Mouse (Mus musculus) heart, embryonic 11.5 days (tissue): ENCODE measurements at regions not wholly inside any gene's neighbourhood (a gene's known extent, or its start where the extent isn't known, plus 50 kb on each side); places are given as distances from the start of the nearest gene placed in this dataset.

Experiments
- ATAC-seq: fragments of 200-750 bp; cut with Nextera tagmentation; replicated peaks from 2 replicates; pipeline ENCODE4 v1.8.0; 2017; ENCODE audit warnings: moderate library complexity; ENCODE audit not compliant: insufficient number of reproducible peaks, low FRiP score, low TSS enrichment
- H3K27ac ChIP-seq: fragments of 300-500 bp; sonication (generic); 2 replicates; pipeline ENCODE4 v1.5.1; 2014; ENCODE audit warnings: mild to moderate bottlenecking, low read depth, low read length
- H3K27me3 ChIP-seq: fragments of 300-500 bp; sonication (generic); 2 replicates; pipeline ENCODE4 v1.6.1; 2014; ENCODE audit warnings: mild to moderate bottlenecking, low read length, mixed read lengths; ENCODE audit not compliant: control insufficient read depth, insufficient read depth
- H3K36me3 ChIP-seq: fragments of 300-500 bp; sonication (generic); 2 replicates; pipeline ENCODE4 v1.6.1; 2014; ENCODE audit warnings: mild to moderate bottlenecking, low read length, moderate library complexity, mixed read lengths; ENCODE audit not compliant: control insufficient read depth, insufficient read depth
- H3K4me1 ChIP-seq: fragments of 300-500 bp; sonication (generic); 2 replicates; pipeline ENCODE4 v1.6.1; 2014; ENCODE audit warnings: low read length; ENCODE audit not compliant: control insufficient read depth, insufficient read depth
- H3K4me2 ChIP-seq: fragments of 300-500 bp; sonication (generic); 2 replicates; pipeline ENCODE4 v1.6.1; 2014; ENCODE audit warnings: mild to moderate bottlenecking, moderate library complexity
- H3K4me3 ChIP-seq: fragments of 300-500 bp; sonication (generic); 2 replicates; pipeline ENCODE4 v1.5.1; 2014; ENCODE audit warnings: low read depth, low read length
- H3K9ac ChIP-seq: fragments of 300-500 bp; sonication (generic); 2 replicates; pipeline ENCODE4 v1.6.1; 2014; ENCODE audit warnings: mild to moderate bottlenecking, low read depth, low read length, moderate library complexity
- H3K9me3 ChIP-seq: fragments of 300-500 bp; sonication (generic); replicated peaks from 2 replicates; pipeline ENCODE4 v1.6.1; 2016; ENCODE audit warnings: low read length; ENCODE audit not compliant: control insufficient read depth
- WGBS: fragments of 180-500 bp; shearing (Covaris S2); extraction: QIAGEN DNeasy Blood & Tissue Kit; methylation state at CpG from one replicate; pipeline ENCODE4 v1.1.7; 2014; ENCODE audit not compliant: insufficient replicate concordance; 5-methylcytosine and 5-hydroxymethylcytosine counted together

GRCm38 (mm10) chr17:67544410-67544809, 88.1 kb downstream of the Lrrc30 start:
- no peak overlapping the region for H3K4me3 ChIP-seq
- H3K9ac ChIP-seq, result no peak overlapping the region
- WGBS, result 78% methylated on average over 7 of the region's 7 CpGs
- no peaks in the 10 kb centered on the region for H3K36me3 ChIP-seq
- H3K27me3 ChIP-seq, result no peaks in the 10 kb centered on the region
- no peak for ATAC-seq
- H3K4me1 ChIP-seq, result no peaks in the 10 kb centered on the region
- no peak overlapping the region for H3K27ac ChIP-seq
- no peaks in the 10 kb centered on the region for H3K9me3 ChIP-seq
- H3K4me2 ChIP-seq, result no peak overlapping the region

- H3K27me3 ChIP-seq, result no peaks in the 10 kb centered on the region
- H3K4me2 ChIP-seq, result no peak overlapping the region
- H3K9ac ChIP-seq, result no peak overlapping the region
- no peaks in the 10 kb centered on the region for H3K4me1 ChIP-seq
- no peaks in the 10 kb centered on the region for H3K36me3 ChIP-seq
- no peak overlapping the region for H3K4me3 ChIP-seq
- H3K27ac ChIP-seq, result no peak overlapping the region
- no peaks in the 10 kb centered on the region for H3K9me3 ChIP-seq
- ATAC-seq, result no peak
Measured at GRCm38 (mm10) chr17:67532331-67532730, 100.2 kb downstream of the Lrrc30 start.

- 65% methylated on average over 8 of the region's 8 CpGs for WGBS
- no peak overlapping the region for H3K4me3 ChIP-seq
- H3K4me1 ChIP-seq, result no peaks in the 10 kb centered on the region
- ATAC-seq, result no peak
- no peaks in the 10 kb centered on the region for H3K9me3 ChIP-seq
- no peak overlapping the region for H3K9ac ChIP-seq
- H3K36me3 ChIP-seq, result no peaks in the 10 kb centered on the region
- no peak overlapping the region for H3K27ac ChIP-seq
- H3K27me3 ChIP-seq, result no peaks in the 10 kb centered on the region
- H3K4me2 ChIP-seq, result no peak overlapping the region
Measured at GRCm38 (mm10) chr17:67520848-67521411, 111.6 kb downstream of the Lrrc30 start.

- Histone ChIP-seq H3K27me3 (no peaks in the 10 kb centered on the region), H3K9ac (no peak overlapping the region), H3K27ac (no peak overlapping the region; the same call in 1 of the 2 replicates), H3K9me3 (no peaks in the 10 kb centered on the region), H3K36me3 (no peaks in the 10 kb centered on the region), H3K4me1 (peaks cover 16% of the 10 kb centered on the region), H3K4me3 (no peak overlapping the region), H3K4me2 (no peak overlapping the region)
- WGBS, result 69% methylated on average over 7 of the region's 7 CpGs
- ATAC-seq, result no peak
Measured at GRCm38 (mm10) chr17:67515601-67516147, 116.8 kb downstream of the Lrrc30 start.

- H3K4me3 ChIP-seq, result no peak overlapping the region
- H3K27ac ChIP-seq, result peak overlapping the region; percentile 60
- 51% methylated on average over 9 of the region's 9 CpGs for WGBS
- H3K4me1 ChIP-seq, result peaks cover 16% of the 10 kb centered on the region
- H3K9ac ChIP-seq, result no peak overlapping the region
- no peaks in the 10 kb centered on the region for H3K36me3 ChIP-seq
- no peak for ATAC-seq
- H3K4me2 ChIP-seq, result no peak overlapping the region
- H3K27me3 ChIP-seq, result no peaks in the 10 kb centered on the region
- H3K9me3 ChIP-seq, result no peaks in the 10 kb centered on the region
Measured at GRCm38 (mm10) chr17:67514387-67515241, 117.9 kb downstream of the Lrrc30 start.

- H3K4me1 ChIP-seq, result peaks cover 16% of the 10 kb centered on the region
- WGBS, result 39% methylated on average over 6 of the region's 6 CpGs
- ATAC-seq, result peak; percentile 83
- H3K27ac ChIP-seq, result peak overlapping the region; percentile 2; the same call in 1 of the 2 replicates
- H3K4me3 ChIP-seq, result no peak overlapping the region
- no peaks in the 10 kb centered on the region for H3K9me3 ChIP-seq
- no peaks in the 10 kb centered on the region for H3K27me3 ChIP-seq
- no peak overlapping the region for H3K9ac ChIP-seq
- H3K4me2 ChIP-seq, result no peak overlapping the region
- no peaks in the 10 kb centered on the region for H3K36me3 ChIP-seq
Measured at GRCm38 (mm10) chr17:67512699-67513450, 119.6 kb downstream of the Lrrc30 start.

- no peaks in the 10 kb centered on the region for H3K9me3 ChIP-seq
- no peaks in the 10 kb centered on the region for H3K36me3 ChIP-seq
- no peak overlapping the region for H3K4me2 ChIP-seq
- peaks cover 16% of the 10 kb centered on the region for H3K4me1 ChIP-seq
- H3K4me3 ChIP-seq, result no peak overlapping the region
- no peaks in the 10 kb centered on the region for H3K27me3 ChIP-seq
- 47% methylated on average over 6 of the region's 6 CpGs for WGBS
- H3K9ac ChIP-seq, result no peak overlapping the region
- ATAC-seq, result no peak
- H3K27ac ChIP-seq, result peak overlapping the region; percentile 59; the same call in 1 of the 2 replicates
Measured at GRCm38 (mm10) chr17:67512008-67512407, 120.5 kb downstream of the Lrrc30 start.

DNA sequence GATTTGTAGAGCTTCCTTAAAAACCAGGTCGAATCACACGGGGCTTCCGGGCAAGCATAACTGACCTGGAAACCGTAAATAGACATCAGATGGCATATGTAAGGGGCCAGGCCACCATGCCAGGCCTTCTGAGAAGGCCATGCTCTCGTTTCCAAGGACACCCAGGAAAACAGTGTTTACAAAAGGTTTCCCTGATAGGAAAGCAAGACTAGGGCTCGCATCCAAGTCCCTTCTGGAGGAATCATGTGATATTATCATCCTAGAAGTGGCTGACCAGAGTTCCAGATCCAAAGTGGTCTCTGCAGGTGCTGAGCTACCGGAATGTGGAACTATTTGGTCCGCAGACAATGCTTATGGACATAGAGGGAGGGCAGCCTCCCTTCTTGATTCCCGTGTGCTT, 122.6 kb downstream of the Lrrc30 start:
- H3K9me3 ChIP-seq, result no peaks in the 10 kb centered on the region
- ATAC-seq, result no peak
- WGBS, result 80% methylated on average over 9 of the region's 9 CpGs
- no peak overlapping the region for H3K4me3 ChIP-seq
- H3K4me2 ChIP-seq, result no peak overlapping the region
- H3K4me1 ChIP-seq, result peaks cover 14% of the 10 kb centered on the region
- H3K27me3 ChIP-seq, result no peaks in the 10 kb centered on the region
- H3K27ac ChIP-seq, result no peak overlapping the region
- no peak overlapping the region for H3K9ac ChIP-seq
- H3K36me3 ChIP-seq, result no peaks in the 10 kb centered on the region
